Mouse (Mus musculus) ES-Bruce4 (cell line): ENCODE measurements around the gene Tgfbrap1.

ENCODE experiments used
- CTCF ChIP-seq: IDR thresholded peaks from one replicate; pipeline ENCODE4 v1.8.1; 2011; ENCODE audit warnings: low read depth, low read length
- POLR2A ChIP-seq: IDR thresholded peaks from one replicate; pipeline ENCODE4 v1.8.1; 2011; ENCODE audit warnings: low read length; ENCODE audit not compliant: insufficient read depth

DNA sequence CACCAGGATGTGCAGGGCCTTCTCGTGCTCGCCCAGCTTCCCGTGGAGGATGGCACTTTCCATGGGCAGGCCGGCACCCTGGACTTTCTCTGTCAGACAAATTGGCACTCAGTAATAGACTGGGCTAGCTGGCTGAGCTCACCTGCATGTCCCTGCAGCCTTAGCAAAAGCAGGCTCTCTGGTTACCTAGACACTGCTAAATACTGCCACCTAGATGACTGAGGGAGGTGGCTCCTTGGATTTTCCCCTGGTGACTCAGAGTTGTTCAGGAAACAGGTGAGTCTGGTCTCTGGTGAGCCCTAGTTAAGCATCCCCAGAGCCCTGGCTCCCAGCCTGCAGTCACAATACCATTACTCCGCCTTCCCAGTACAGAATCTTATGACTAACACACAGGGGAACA lies 46.5 kb downstream of the Tgfbrap1 start:
- TF ChIP-seq POLR2A (no peak), CTCF (no peak)
